Mouse (Mus musculus) lung, embryonic 14.5 days (tissue): Measurements from ENCODE around the gene Fgfr2. TPM values are rescaled to one million over a fixed set of nuclear protein-coding genes. Genes with fewer than 3 reads are reported as not detected.

Experiments used
- ATAC-seq: fragments of 200-750 bp; cut with Nextera tagmentation; 2 replicates; pipeline ENCODE4 v1.8.0; 2017; ENCODE audit warnings: mild to moderate bottlenecking, moderate TSS enrichment, moderate library complexity; ENCODE audit not compliant: insufficient read depth
- DNase-seq: peaks from one replicate; pipeline ENCODE4 v3.0.0-alpha.2; 2015
- H3K27ac ChIP-seq: fragments of 300-500 bp; sonication (generic); 2 replicates; pipeline ENCODE4 v1.5.1; 2014; ENCODE audit warnings: low read depth, mild to moderate bottlenecking, moderate library complexity
- H3K27me3 ChIP-seq: fragments of 300-500 bp; sonication (generic); 2 replicates; pipeline ENCODE4 v1.6.1; 2014; ENCODE audit warnings: low read length, control low read depth; ENCODE audit not compliant: insufficient read depth
- H3K36me3 ChIP-seq: fragments of 300-500 bp; sonication (generic); 2 replicates; pipeline ENCODE4 v1.6.1; 2014; ENCODE audit warnings: control low read depth; ENCODE audit not compliant: insufficient read depth
- H3K4me1 ChIP-seq: fragments of 300-500 bp; sonication (generic); 2 replicates; pipeline ENCODE4 v1.6.1; 2014; ENCODE audit warnings: antibody characterized with exemption, control low read depth; ENCODE audit not compliant: insufficient read depth
- H3K4me2 ChIP-seq: fragments of 300-500 bp; sonication (generic); 2 replicates; pipeline ENCODE4 v1.6.1; 2014; ENCODE audit warnings: mild to moderate bottlenecking
- H3K4me3 ChIP-seq: fragments of 300-500 bp; sonication (generic); 2 replicates; pipeline ENCODE4 v1.5.1; 2014; ENCODE audit warnings: low read depth, low read length
- H3K9ac ChIP-seq: fragments of 300-500 bp; sonication (generic); 2 replicates; pipeline ENCODE4 v1.6.1; 2014
- H3K9me3 ChIP-seq: fragments of 300-500 bp; sonication (generic); 2 replicates; pipeline ENCODE4 v1.6.1; 2016; ENCODE audit warnings: low read depth, low read length, control low read depth
- CTCF ChIP-seq: IDR thresholded peaks from 2 replicates; pipeline ENCODE4 v1.5.1; 2016; ENCODE audit warnings: antibody characterized with exemption, low read depth
- WGBS: fragments of 180-500 bp; shearing (Covaris S2); extraction: QIAGEN DNeasy Blood & Tissue Kit; methylation state at CpG from one replicate; pipeline ENCODE4 v1.1.7; 2014; 5-methylcytosine and 5-hydroxymethylcytosine counted together
- polyA plus RNA-seq: library from polyadenylated mRNA; unstranded; fragments of >200 nt; fragmentation: Nextera tagmentation; extraction: Ambion mirVana; gene quantifications from 2 replicates; pipeline ENCODE4 v1.2.1, GENCODE M21; 2014

Gene Fgfr2
- polyA plus RNA-seq, 1 experiment from 2014 or later: 179 TPM

- 70% methylated on average over 1 of the region's 1 CpGs for WGBS
- no peak for TF ChIP-seq CTCF
- no peak overlapping the region for H3K9ac ChIP-seq
- H3K4me2 ChIP-seq: no peak overlapping the region
- H3K9me3 ChIP-seq: no peaks in the 10 kb centered on the region
- no peak overlapping the region for H3K27ac ChIP-seq
- DNase-seq (no peak), ATAC-seq (no peak)
- H3K4me1 ChIP-seq: no peaks in the 10 kb centered on the region
- H3K27me3 ChIP-seq: no peaks in the 10 kb centered on the region
- H3K36me3 ChIP-seq: no peaks in the 10 kb centered on the region
- no peak overlapping the region for H3K4me3 ChIP-seq
Observed at GRCm38 (mm10) chr7:131958705-131959104, 1164.4 kb downstream of the Fgfr2 start.

- H3K4me1 ChIP-seq: no peaks in the 10 kb centered on the region
- no peaks in the 10 kb centered on the region for H3K36me3 ChIP-seq
- H3K9me3 ChIP-seq: no peaks in the 10 kb centered on the region
- H3K4me2 ChIP-seq: no peak overlapping the region
- DNase-seq (no peak), ATAC-seq (no peak)
- TF ChIP-seq CTCF: no peak
- no peaks in the 10 kb centered on the region for H3K27me3 ChIP-seq
- H3K9ac ChIP-seq: no peak overlapping the region
- 69% methylated on average over 3 of the region's 3 CpGs for WGBS
- H3K4me3 ChIP-seq: no peak overlapping the region
- no peak overlapping the region for H3K27ac ChIP-seq
Observed at GRCm38 (mm10) chr7:131953402-131953801, 1169.7 kb downstream of the Fgfr2 start.

- DNase-seq (no peak), ATAC-seq (no peak)
- H3K27me3 ChIP-seq: no peaks in the 10 kb centered on the region
- no peak for TF ChIP-seq CTCF
- no peaks in the 10 kb centered on the region for H3K9me3 ChIP-seq
- no peaks in the 10 kb centered on the region for H3K36me3 ChIP-seq
- H3K4me1 ChIP-seq: no peaks in the 10 kb centered on the region
- H3K4me2 ChIP-seq: no peak overlapping the region
- H3K9ac ChIP-seq: no peak overlapping the region
- no peak overlapping the region for H3K4me3 ChIP-seq
- WGBS: 79% methylated on average over 5 of the region's 5 CpGs
- H3K27ac ChIP-seq: no peak overlapping the region
Observed at GRCm38 (mm10) chr7:131951131-131951530, 1172.0 kb downstream of the Fgfr2 start.

- TF ChIP-seq CTCF: no peak
Observed at GRCm38 (mm10) chr7:131937611-131938010, 1185.5 kb downstream of the Fgfr2 start.

GRCm38 (mm10) chr7:131927288-131928050 lies 1195.7 kb downstream of the Fgfr2 start:
- TF ChIP-seq CTCF: no peak
- Histone ChIP-seq H3K4me1 (no peaks in the 10 kb centered on the region), H3K9me3 (no peaks in the 10 kb centered on the region), H3K9ac (no peak overlapping the region), H3K4me2 (no peak overlapping the region), H3K27ac (no peak overlapping the region), H3K4me3 (no peak overlapping the region), H3K36me3 (no peaks in the 10 kb centered on the region), H3K27me3 (no peaks in the 10 kb centered on the region)
- DNase-seq: no peak
- WGBS: 53% methylated on average over 9 of the region's 9 CpGs
- ATAC-seq: no peak

More at GRCm38 (mm10) chr7:131937611-131938010, 1185.5 kb downstream of the Fgfr2 start:
- Histone ChIP-seq H3K4me2 (no peak overlapping the region), H3K36me3 (no peaks in the 10 kb centered on the region), H3K9ac (no peak overlapping the region), H3K9me3 (no peaks in the 10 kb centered on the region), H3K27ac (no peak overlapping the region), H3K4me3 (no peak overlapping the region), H3K27me3 (no peaks in the 10 kb centered on the region), H3K4me1 (no peaks in the 10 kb centered on the region)
- DNase-seq (no peak), ATAC-seq (no peak)
- 87% methylated on average over 3 of the region's 3 CpGs for WGBS

GRCm38 (mm10) chr7:131917384-131917783 lies 1205.8 kb downstream of the Fgfr2 start:
- DNase-seq: peak; percentile 67
- H3K4me1 ChIP-seq: no peaks in the 10 kb centered on the region
- H3K4me3 ChIP-seq: no peak overlapping the region
- no peak for TF ChIP-seq CTCF
- H3K27ac ChIP-seq: no peak overlapping the region
- no peak for ATAC-seq
- no peaks in the 10 kb centered on the region for H3K36me3 ChIP-seq
- H3K9ac ChIP-seq: no peak overlapping the region
- no peaks in the 10 kb centered on the region for H3K27me3 ChIP-seq
- WGBS: 31% methylated on average over 7 of the region's 7 CpGs
- no peak overlapping the region for H3K4me2 ChIP-seq
- H3K9me3 ChIP-seq: no peaks in the 10 kb centered on the region

GRCm38 (mm10) chr7:131909611-131910010 lies 1213.5 kb downstream of the Fgfr2 start:
- 41% methylated on average over 4 of the region's 4 CpGs for WGBS
- peak; percentile 65 for DNase-seq

More at GRCm38 (mm10) chr7:131909611-131910010, 1213.5 kb downstream of the Fgfr2 start:
- no peak overlapping the region for H3K4me2 ChIP-seq
- no peaks in the 10 kb centered on the region for H3K27me3 ChIP-seq
- H3K4me3 ChIP-seq: no peak overlapping the region
- no peaks in the 10 kb centered on the region for H3K36me3 ChIP-seq
- no peak overlapping the region for H3K9ac ChIP-seq
- H3K9me3 ChIP-seq: no peaks in the 10 kb centered on the region
- ATAC-seq: no peak
- TF ChIP-seq CTCF: no peak
- H3K27ac ChIP-seq: no peak overlapping the region
- no peaks in the 10 kb centered on the region for H3K4me1 ChIP-seq
